Mouse (Mus musculus) urinary bladder, postnatal 36 days (tissue): ENCODE data around the gene Sema4g.
A peak's percentile ranks its signal among the peaks of the same experiment; 100 is the strongest.
"Not testable (repeated sequence)": the region's sequence is repeated elsewhere in the genome, so short reads cannot be mapped to it uniquely, and the experiment has no call there.

Experiments used
- DNase-seq, 2 experiments: peaks; one replicate each; pipeline ENCODE4 v3.0.0; 2022; ENCODE audit warnings: low spot score in 2 of 2, mixed read lengths in 1 of 2

Sema4g gene

GRCm38 (mm10) chr19:45023993-45024392 is 35.1 kb downstream of the Sema4g start:
- no peak for DNase-seq

GRCm38 (mm10) chr19:45024775-45025174 is 35.9 kb downstream of the Sema4g start:
- DNase-seq: no peak

- no peak for DNase-seq
Measured at GRCm38 (mm10) chr19:45025937-45026568, 37.2 kb downstream of the Sema4g start.

GRCm38 (mm10) chr19:45026958-45027670 is 38.2 kb downstream of the Sema4g start:
- no peak for DNase-seq

- DNase-seq: peak in 1 of 2 experiments; percentile 21
Measured at GRCm38 (mm10) chr19:45027848-45028247, 38.9 kb downstream of the Sema4g start.

- DNase-seq: no peak
Measured at GRCm38 (mm10) chr19:45028746-45029145, 39.8 kb downstream of the Sema4g start.

- DNase-seq: no peak
Measured at GRCm38 (mm10) chr19:45029571-45029970, 40.7 kb downstream of the Sema4g start.

- peak; percentile 43 to 64 for DNase-seq
Measured at GRCm38 (mm10) chr19:45030111-45030510, 41.2 kb downstream of the Sema4g start.

- peak; percentile 57 to 77 for DNase-seq
Measured at GRCm38 (mm10) chr19:45030746-45031693, 42.1 kb downstream of the Sema4g start.

DNA sequence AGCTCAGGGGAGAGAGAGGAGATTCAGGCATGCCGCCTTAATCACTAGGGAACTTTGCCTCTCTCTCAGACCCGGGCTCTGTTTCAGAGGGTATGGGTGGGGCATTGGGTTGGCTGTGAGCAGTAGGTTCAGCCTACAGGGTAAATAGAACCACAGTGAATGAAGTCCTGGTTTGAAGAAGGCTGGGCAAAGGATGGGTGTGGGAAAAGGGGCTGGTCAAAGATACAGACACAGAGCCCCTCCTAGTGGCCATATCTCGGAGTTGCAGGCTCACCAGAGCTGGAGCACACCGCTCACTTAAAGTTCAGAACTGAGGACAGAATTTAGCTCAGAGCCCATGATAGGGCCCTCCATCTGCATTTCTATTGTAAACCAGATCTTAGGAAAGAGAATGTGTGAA is 42.9 kb downstream of the Sema4g start:
- DNase-seq: peak; percentile 70 to 80

DNA sequence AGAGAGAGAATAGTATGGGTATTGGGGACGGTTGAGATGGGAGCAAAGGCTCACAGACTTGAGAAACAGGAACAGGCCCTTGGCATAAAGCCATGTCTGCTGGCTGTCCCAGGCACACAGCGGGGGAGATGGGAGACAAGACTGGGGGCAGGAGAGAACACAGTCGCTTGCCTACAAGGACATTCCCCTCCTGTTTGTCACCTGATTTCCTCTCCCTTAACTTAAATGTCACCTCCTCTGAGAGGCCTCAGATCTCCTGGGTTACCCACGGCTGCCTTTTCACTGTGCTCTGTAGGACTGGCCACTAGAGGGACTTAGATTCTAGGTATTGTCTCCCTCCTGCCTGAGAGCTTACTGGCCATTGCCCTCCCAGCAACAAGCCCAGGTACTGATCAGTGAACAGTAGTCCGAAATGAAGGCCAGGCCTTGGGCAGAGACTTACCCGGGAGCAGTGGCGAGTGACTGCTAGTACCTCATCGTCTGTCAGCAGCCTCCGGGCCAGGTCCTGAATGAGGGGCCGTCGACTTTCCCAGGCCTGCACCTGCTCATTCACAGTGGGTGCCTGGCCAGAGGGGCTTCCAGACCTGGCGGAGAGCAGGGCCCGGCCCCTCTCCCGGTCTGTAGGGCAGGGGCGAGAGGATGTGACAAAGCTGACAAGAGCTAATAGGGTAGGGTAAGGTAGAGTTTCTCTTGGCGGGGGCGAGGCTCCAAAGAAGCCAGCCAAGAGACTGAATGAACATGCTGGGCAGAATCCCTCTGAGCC is 43.9 kb downstream of the Sema4g start:
- DNase-seq: no peak

GRCm38 (mm10) chr19:45036867-45037266 is 48.0 kb downstream of the Sema4g start:
- DNase-seq: no peak

DNA sequence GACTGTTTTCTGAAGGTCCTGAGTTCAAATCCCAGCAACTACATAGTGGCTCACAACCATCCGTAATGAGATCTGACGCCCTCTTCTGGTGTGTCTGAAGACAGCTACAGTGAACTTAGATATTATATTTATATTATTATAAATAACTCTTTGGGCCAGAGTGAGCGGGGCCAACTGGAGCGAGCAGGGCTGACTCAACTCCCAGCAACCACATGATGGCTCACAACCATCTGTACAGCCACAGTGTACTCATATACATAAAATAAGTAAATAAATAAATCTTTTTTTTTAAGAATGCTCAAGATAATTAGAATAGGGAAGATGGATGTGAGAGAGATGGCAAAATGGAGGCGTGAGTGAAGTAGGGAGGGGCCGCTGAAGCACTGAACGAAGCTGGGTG is 49.3 kb downstream of the Sema4g start:
- DNase-seq: not testable (repeated sequence)

DNA sequence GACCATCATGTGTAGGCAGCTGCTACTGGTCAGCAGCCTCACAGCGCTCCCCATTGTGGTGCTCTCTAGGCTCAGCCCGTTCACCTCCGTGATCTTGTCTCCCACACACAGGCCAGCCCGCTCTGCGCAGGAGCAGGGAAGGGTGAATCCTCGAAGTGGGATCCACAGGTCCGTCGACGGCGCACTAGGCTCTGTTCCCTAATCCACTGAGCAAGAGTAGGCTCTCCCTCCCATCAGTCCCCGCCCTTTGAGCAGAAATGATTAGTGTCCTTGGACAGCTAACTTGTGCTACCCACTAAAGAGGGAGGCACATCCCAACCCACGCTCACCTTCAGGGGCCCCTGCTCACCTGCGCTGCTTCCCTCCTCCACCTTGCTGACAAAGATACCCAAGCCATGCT is 51.3 kb downstream of the Sema4g start:
- no peak for DNase-seq

- no peak for DNase-seq
Measured at GRCm38 (mm10) chr19:45044389-45044927, 55.6 kb downstream of the Sema4g start.

DNA sequence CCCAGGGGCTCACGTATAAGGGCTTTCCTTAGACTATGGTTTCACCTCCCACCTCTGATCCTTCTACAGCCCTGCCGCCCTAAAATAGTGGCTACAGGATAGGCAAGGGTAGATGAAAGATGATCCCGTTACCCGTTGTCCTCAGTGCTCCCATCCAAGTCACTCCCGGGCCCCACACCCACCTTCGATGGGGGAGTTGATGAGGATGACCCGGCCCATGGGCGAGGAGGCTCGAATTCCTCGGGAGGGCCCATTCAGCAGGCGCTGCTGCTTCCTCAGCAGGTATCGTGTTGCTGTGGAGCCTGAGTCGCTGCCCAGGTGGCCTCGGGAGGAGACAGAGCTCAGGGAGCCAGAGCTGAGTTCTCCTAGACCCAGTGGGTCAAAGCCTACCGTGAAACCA is 56.3 kb downstream of the Sema4g start:
- no peak for DNase-seq

GRCm38 (mm10) chr19:45045651-45046050 is 56.8 kb downstream of the Sema4g start, which contains the start of gene Pdzd7:
Pdzd7 (minus strand) TSS chr19:45045717.
- no peak for DNase-seq

DNA sequence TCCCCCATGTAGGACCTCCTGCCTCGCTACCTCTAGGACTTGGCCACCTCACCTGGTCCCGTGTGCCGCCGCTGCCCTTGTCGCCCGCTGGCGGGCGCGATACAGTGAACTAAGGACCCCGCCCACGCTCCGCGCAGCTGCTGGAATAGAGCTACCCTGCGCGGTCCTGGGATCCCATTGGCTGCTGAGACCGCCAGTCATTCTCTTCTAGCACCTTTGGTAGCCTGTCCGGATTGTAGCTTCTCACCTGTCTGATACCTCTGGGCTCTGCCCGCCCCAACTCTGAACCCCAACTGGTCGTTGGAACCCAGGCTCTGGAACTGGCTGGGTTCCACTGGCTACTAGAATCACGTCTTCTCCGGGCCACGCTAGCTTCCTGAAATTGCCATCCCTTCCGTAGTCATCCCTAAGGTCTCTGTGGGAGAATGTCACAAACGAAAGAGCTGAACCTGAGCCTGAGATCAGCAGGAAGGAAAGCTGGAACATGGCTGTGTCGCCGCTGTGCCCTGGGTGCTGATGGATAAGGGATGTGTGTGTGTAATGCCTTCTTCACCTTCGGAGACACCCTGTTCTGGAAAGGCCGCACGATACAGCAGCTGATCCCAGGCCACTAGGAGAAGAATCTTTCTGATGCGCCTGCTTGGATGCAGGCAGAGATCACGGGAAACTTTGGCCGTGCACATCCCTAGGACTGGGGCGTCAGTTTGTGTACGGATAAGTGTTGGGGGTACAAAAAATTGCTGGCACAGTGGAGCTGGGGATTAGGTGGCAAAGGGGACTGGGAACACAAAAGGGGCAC is 57.8 kb downstream of the Sema4g start:
- DNase-seq: peak; percentile 83

- DNase-seq: peak; percentile 92 to 94
Measured at GRCm38 (mm10) chr19:45047417-45047934, 58.6 kb downstream of the Sema4g start, which contains the start of gene Sfxn3. Sfxn3 (plus strand) TSS chr19:45047503.
